ENCODE assay signal across 26 mouse cellular contexts in genomic region chr7:40577365-40577764, GRCm38 (mm10).
"Had no signal": no experiment of that assay in that cellular context is flagged by ENCODE, and none has a peak within 500 bp of the region (broad histone marks: within the 10 kb centered on the region; RNA-seq: fewer than 3 reads in every experiment).

No protein-coding gene starts in this region.

- H3K9me3 ChIP-seq: heart, embryonic 13.5 days; heart, embryonic 15.5 days; hindbrain, embryonic 13.5 days; hindbrain, embryonic 15.5 days; kidney, embryonic 15.5 days; limb, embryonic 13.5 days; limb, embryonic 15.5 days; liver, embryonic 12.5 days had no signal

- H3K36me3 ChIP-seq: heart, embryonic 13.5 days; heart, embryonic 15.5 days; hindbrain, embryonic 13.5 days; hindbrain, embryonic 15.5 days; kidney, embryonic 15.5 days; limb, embryonic 13.5 days; limb, embryonic 15.5 days; liver, embryonic 12.5 days had no signal

- H3K9ac ChIP-seq: forebrain, postnatal 0 days; heart, embryonic 13.5 days; heart, embryonic 15.5 days; hindbrain, embryonic 13.5 days; hindbrain, embryonic 15.5 days; kidney, embryonic 15.5 days; limb, embryonic 13.5 days; limb, embryonic 15.5 days; liver, embryonic 12.5 days had no signal

- H3K4me1 ChIP-seq: heart, embryonic 13.5 days; heart, embryonic 15.5 days; hindbrain, embryonic 13.5 days; hindbrain, embryonic 15.5 days; kidney, embryonic 15.5 days; limb, embryonic 13.5 days; limb, embryonic 15.5 days; liver, embryonic 12.5 days had no signal

- H3K4me2 ChIP-seq: heart, embryonic 11.5 days; heart, embryonic 13.5 days; heart, embryonic 15.5 days; hindbrain, embryonic 13.5 days; hindbrain, embryonic 15.5 days; kidney, embryonic 15.5 days; limb, embryonic 13.5 days; limb, embryonic 15.5 days; liver, embryonic 12.5 days had no signal

- H3K27me3 ChIP-seq: heart, embryonic 13.5 days; heart, embryonic 15.5 days; hindbrain, embryonic 13.5 days; hindbrain, embryonic 15.5 days; kidney, embryonic 15.5 days; limb, embryonic 13.5 days; limb, embryonic 15.5 days; liver, embryonic 12.5 days had no signal

- H3K27ac ChIP-seq: heart, adult 2 months; heart, embryonic 13.5 days; heart, embryonic 15.5 days; hindbrain, embryonic 13.5 days; hindbrain, embryonic 15.5 days; hindbrain, postnatal 0 days; kidney, embryonic 15.5 days; kidney, postnatal 0 days; limb, embryonic 13.5 days; limb, embryonic 15.5 days; liver, embryonic 12.5 days had no signal

- H3K4me3 ChIP-seq: heart, adult 2 months; heart, embryonic 13.5 days; heart, embryonic 15.5 days; hindbrain, embryonic 13.5 days; hindbrain, embryonic 15.5 days; kidney, embryonic 15.5 days; limb, embryonic 13.5 days; limb, embryonic 15.5 days; liver, embryonic 12.5 days had no signal

- ATAC-seq: forebrain, postnatal 0 days; hindbrain, postnatal 0 days; intestine, embryonic 16.5 days; liver, embryonic 12.5 days had no signal

- DNase-seq: forebrain, postnatal 0 days; gastrocnemius, postnatal 14 days; gastrocnemius, postnatal 36 days; heart, adult 2 months; heart, postnatal 14 days; heart, postnatal 36 days; kidney, adult 11 months; kidney, adult 2 months; kidney, adult 9 months; kidney, postnatal 14 days; kidney, postnatal 36 days; layer of hippocampus, adult 9-11 months; layer of hippocampus, postnatal 36 days; left cerebral cortex, postnatal 4 days had no signal
